Mouse (Mus musculus): ENCODE results near the gene Ifitm1.
"Not testable (repeated sequence)": the region's sequence is repeated elsewhere in the genome, so short reads cannot be mapped to it uniquely, and the experiment has no call there.

Ifitm1 gene

DNA sequence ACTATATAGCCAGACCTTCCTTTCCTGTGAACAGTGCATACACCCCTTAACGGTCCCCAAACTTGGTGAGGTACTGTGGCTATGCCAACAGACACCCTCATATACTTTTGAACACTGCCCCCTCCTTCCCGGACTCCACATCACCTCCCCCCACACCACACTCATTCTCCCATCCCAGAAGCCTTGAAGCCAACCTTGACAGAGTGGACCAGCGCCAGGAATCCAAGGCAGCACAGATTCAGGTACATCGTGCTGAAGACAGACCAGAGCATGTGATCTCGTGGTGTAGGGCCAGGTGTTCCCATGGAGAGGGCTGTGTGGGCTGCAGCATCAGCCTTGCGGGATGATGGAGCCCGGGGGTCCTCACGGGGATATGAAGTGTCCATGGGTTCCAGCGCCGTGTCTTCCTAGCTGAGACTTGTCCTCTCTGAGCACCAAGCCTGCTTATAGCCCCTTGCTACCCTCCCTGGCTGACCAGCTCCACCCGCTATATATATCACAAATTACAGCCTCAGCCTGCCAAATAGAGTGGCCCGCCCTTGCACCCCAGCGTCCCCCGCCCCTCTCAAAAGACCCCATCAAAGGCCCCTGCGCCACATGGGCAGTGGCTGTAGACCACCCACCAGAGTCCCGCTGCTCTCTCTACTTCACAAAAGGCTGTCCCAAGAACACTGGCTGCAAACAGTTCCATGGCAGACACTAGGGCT lies 17.0 kb upstream of the Ifitm1 start, which contains the start of gene Ifitm5:
Gene Ifitm5 (minus strand): TSS at position 468 of the 707 bp plus-strand sequence.
- DNase-seq (ENCODE audit: low spot score) = no peak

DNA sequence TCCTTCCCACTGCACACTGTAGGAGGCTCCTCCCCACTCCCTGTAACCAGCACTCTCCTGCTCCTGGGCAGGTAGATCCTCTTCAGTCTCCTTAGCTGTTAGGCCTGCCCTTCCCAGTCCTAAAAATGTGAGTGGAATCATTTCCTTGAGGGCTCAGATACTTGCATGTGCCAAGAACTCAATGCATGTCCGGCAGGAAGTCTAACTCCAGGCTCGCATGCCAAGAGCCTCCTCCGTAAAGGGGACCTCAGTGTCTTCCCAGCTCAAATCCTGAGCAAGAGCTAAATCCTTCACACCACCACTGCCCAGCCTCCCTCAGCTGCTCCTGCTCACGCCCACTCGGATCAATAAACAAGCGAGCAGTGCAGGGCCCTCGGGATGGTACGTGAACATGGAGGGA lies 16.0 kb upstream of the Ifitm1 start:
- DNase-seq (ENCODE audit: low spot score) = no peak

DNA sequence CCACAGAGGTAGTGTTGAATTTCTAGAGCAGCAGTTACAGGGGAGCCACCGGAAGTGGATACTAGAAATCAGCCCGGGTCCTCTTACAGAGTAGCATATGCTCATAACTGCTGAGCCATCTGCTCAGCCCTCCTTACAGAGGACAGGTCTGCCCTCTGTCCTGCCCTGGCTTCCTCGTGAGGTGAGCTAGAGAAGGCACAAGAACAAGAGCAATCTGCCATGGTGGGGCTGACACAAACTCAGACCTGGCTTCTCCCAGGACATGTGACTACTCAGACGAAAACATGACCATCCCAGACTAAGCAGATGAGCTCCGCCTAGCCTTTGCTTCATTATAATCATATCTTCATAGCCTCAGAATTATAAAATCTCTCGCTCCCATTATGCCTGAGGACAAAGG lies 15.3 kb upstream of the Ifitm1 start:
- DNase-seq (ENCODE audit: low spot score) = no peak

- DNase-seq (ENCODE audit: low spot score) = no peak
Measured at GRCm38 (mm10) chr7:140952441-140952840, 14.6 kb upstream of the Ifitm1 start.

GRCm38 (mm10) chr7:140953133-140953532 lies 13.9 kb upstream of the Ifitm1 start:
- DNase-seq (ENCODE audit: low spot score) = no peak

- DNase-seq (ENCODE audit: low spot score) = no peak
Measured at GRCm38 (mm10) chr7:140953800-140954732, 13.0 kb upstream of the Ifitm1 start.

DNA sequence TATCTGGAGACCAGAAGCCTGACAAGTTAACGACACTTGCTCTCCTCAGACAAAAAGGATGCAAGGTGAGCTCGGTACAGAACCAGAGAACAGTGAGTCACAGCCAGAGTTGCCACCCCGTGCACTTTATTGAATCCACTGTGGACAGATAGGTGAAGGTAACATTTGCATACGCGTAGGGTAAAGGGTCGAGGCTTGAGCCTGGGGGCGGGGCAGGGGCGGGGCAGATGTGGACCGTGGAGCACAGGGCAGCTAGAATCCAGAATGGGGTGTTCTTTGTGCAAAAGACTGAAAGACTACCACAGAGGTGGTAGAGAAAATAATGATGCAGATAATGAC lies 12.3 kb upstream of the Ifitm1 start:
- DNase-seq (ENCODE audit: low spot score) = no peak

DNA sequence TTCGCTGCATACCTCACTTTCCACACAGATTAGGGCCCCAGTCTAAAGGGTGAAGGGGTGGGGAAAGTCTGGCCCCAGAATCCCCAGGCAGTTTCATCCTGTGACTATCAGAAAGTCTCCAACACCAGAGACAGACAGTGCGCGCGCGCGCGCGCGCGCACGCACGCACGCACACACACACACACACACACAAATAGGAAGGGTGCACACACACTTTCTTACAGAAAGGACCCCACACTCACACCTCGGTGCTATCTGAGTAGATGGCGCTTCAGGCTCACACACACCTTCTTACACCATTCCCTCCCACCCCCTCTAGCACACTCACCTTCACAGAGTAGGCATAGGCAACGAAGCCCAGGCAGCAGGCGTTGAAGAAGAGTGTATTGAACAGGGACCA lies 11.7 kb upstream of the Ifitm1 start:
- DNase-seq (ENCODE audit: low spot score) = no peak

GRCm38 (mm10) chr7:140955758-140956555 lies 11.1 kb upstream of the Ifitm1 start, which contains the start of the genes Gm45717 and Ifitm2:
Gene Gm45717 (minus strand): TSS chr7:140955937.
Gene Ifitm2 (minus strand): TSS chr7:140955987.
- peak; percentile 90 for DNase-seq (ENCODE audit: low spot score)

GRCm38 (mm10) chr7:140956556-140956869 lies 10.5 kb upstream of the Ifitm1 start:
- DNase-seq (ENCODE audit: low spot score) = no peak

DNA sequence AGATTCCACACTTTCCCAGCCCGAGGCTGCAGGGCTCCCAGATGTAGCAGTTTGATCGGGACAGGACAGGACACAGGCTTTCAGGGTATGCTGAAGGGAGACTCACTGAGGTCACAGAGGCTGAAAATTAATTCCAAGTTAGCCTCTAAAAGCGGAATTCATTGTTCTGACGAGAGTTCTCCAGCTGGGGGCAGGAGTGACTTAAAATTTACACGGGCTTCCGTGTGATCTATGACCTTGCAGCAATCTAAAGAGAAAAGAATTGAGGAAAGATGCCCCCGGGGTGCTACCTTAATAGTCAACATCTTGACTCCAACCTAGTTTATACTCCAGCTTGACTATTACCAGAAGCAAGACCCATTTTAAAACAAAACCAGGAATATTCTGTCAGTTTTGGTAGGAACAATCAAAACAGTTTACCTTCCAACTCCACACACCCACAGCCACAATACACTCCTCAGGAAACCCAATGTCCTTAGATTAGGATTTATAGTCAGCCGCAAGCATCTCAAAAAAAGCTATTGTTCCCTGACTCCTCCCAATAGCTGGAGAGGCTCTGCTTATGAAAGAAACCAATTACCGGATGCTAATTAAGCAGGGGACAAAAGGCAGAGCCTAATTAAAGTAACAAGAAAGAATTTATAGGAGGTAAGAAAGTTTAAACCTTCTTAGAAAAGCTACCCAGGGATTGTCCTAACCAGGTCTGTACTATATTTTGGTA lies 7.7 kb upstream of the Ifitm1 start:
- DNase-seq (ENCODE audit: low spot score) = peak; percentile 55

DNA sequence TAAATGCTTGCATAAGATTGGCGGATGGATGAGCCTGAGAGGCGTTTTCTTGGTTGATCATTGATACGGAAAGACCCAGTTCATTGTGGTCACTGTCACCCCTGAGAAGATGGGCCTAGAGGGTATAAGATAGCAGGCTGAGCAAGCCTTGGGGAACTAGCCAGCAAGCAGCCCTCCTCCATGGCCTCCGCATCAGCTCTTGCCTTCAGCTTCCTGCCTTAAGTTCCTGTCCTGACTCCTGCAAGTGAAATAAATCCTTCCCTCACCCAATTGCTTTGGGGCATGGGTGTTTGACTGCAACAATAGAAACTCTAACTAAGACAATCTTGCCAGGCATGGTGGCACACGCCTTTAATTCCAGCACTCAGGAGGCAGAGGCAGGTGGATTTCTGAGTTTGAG lies 7.0 kb upstream of the Ifitm1 start:
- DNase-seq (ENCODE audit: low spot score) = no peak

- no peak for DNase-seq (ENCODE audit: low spot score)
Measured at GRCm38 (mm10) chr7:140961416-140961815, 5.6 kb upstream of the Ifitm1 start.

DNA sequence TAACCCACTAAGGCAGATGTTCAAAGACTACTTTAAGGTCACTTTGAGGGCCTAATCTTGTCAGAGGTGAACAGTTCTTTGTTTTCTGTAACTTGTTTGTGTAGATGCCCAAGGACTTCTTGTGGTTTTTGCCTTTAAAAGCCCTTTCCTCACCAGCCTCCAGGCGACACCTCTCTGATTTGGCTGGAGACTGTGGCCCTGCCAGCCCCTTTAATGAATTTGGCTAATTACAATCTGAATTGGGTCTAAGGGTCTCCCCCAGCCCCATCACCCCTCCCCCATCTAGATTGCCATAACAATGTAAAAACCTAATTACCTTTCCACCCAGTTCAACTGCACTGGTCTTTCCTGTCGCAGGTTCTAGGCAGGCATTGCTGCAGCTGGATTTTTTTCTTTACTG lies 4.3 kb upstream of the Ifitm1 start:
- no peak for DNase-seq (ENCODE audit: low spot score)

- DNase-seq (ENCODE audit: low spot score) = no peak
Measured at GRCm38 (mm10) chr7:140967862-140968591, 1.0 kb downstream of the Ifitm1 start.

DNA sequence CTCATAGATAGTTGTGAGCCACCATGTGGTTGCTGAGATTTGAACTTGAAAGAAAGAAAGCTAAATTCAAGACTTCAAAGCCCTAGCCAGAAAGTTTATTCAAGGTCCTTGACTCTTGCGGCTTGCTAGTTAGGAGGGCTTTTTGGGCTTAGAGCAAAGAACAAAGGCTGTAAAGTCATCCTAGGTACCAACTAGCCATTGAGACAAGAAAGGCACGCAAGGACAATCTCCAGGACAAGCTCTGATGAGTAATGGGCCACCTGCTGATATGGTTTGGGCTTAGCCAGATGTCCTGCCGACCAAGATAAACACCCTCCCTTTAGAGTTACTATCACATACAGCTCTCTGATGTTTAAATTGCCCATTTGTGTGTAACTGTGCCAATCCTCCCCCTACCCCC lies 1.7 kb downstream of the Ifitm1 start:
- not testable (repeated sequence) for DNase-seq (ENCODE audit: low spot score)

DNA sequence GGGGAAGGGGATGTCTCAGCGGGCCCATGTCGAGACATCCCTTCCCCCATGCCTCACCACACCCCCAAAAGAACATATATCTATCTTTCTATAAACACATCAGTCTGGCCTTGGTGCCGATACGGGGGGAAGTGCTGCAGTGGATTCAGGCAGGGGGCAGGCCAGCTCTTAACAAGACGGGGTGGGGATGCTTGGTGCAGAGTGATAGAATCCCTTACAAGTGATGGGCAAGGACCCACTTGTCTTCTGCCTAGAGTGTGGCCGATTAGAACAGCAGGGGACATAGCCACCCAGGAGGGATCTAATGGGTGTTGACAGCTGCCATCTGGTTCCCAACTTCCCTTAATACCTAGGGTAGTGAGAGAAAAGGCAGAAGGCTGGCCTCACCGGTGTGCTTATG lies 3.9 kb downstream of the Ifitm1 start:
- no peak for DNase-seq (ENCODE audit: low spot score)

- no peak for DNase-seq (ENCODE audit: low spot score)
Measured at GRCm38 (mm10) chr7:140971479-140972171, 4.6 kb downstream of the Ifitm1 start.

GRCm38 (mm10) chr7:140973396-140974165 lies 6.6 kb downstream of the Ifitm1 start:
- no peak for DNase-seq (ENCODE audit: low spot score)

- no peak for DNase-seq (ENCODE audit: low spot score)
Measured at GRCm38 (mm10) chr7:140974940-140975339, 7.9 kb downstream of the Ifitm1 start.

All from urinary bladder, postnatal 14 days (tissue).